Mouse (Mus musculus): ENCODE measurements around the gene Scn1b. TPM values are rescaled to one million over a fixed set of nuclear protein-coding genes. Genes with fewer than 3 reads are reported as not detected.

Gene Scn1b
- total RNA-seq, 2 experiments from 2014 or later: 585 to 611 TPM

GRCm38 (mm10) chr7:31122641-31123631 is 3.9 kb downstream of the Scn1b start:
- DNase-seq (ENCODE audit: low spot score in 2 of 2): no peak
- H3K27ac ChIP-seq: peak overlapping the region; percentile 9; the same call in 1 of the 2 replicates
- no peak overlapping the region for H3K4me3 ChIP-seq
- no peak for TF ChIP-seq CTCF (conservative IDR thresholded peaks at IDR 0.05)

GRCm38 (mm10) chr7:31119556-31119955 is 7.2 kb downstream of the Scn1b start:
- H3K4me3 ChIP-seq: no peak overlapping the region
- H3K27ac ChIP-seq: peak overlapping the region; percentile 11; the same call in 1 of the 2 replicates
- TF ChIP-seq CTCF (conservative IDR thresholded peaks at IDR 0.05): no peak
- DNase-seq (ENCODE audit: low spot score in 2 of 2): no peak

GRCm38 (mm10) chr7:31118486-31118885 is 8.3 kb downstream of the Scn1b start:
- H3K4me3 ChIP-seq: no peak overlapping the region
- TF ChIP-seq CTCF (conservative IDR thresholded peaks at IDR 0.05): no peak
- no peak for DNase-seq (ENCODE audit: low spot score in 2 of 2)
- peak overlapping the region; percentile 83 for H3K27ac ChIP-seq

- TF ChIP-seq CTCF (conservative IDR thresholded peaks at IDR 0.05): peak; percentile 35
- H3K27ac ChIP-seq: peak overlapping the region; percentile 83
- DNase-seq (ENCODE audit: low spot score in 2 of 2): peak in 1 of 2 experiments; percentile 74
- H3K4me3 ChIP-seq: no peak overlapping the region
These were observed 9.3 kb downstream of the Scn1b start for GRCm38 (mm10) chr7:31117465-31117864.

- no peak for DNase-seq (ENCODE audit: low spot score in 2 of 2)
- TF ChIP-seq CTCF (conservative IDR thresholded peaks at IDR 0.05): no peak
- no peak overlapping the region for H3K4me3 ChIP-seq
- H3K27ac ChIP-seq: peak overlapping the region; percentile 83
These were observed 10.1 kb downstream of the Scn1b start for GRCm38 (mm10) chr7:31116721-31117145.

- no peak for TF ChIP-seq CTCF (conservative IDR thresholded peaks at IDR 0.05)
- Histone ChIP-seq H3K27ac (peak overlapping the region; percentile 54), H3K4me3 (no peak overlapping the region)
- DNase-seq (ENCODE audit: low spot score in 2 of 2): no peak
These were observed 11.2 kb downstream of the Scn1b start for GRCm38 (mm10) chr7:31115587-31116043.

GRCm38 (mm10) chr7:31115182-31115581 is 11.6 kb downstream of the Scn1b start, which contains the start of gene Hpn:
Hpn (minus strand) TSS chr7:31115290.
- no peak for DNase-seq (ENCODE audit: low spot score in 2 of 2)
- no peak within 1 kb of the TSS for H3K4me3 ChIP-seq
- no peak for TF ChIP-seq CTCF (conservative IDR thresholded peaks at IDR 0.05)
- peak within 1 kb of the TSS; percentile 54 for H3K27ac ChIP-seq

- H3K27ac ChIP-seq: no peak overlapping the region; the same call in 1 of the 2 replicates
- no peak overlapping the region for H3K4me3 ChIP-seq
- DNase-seq (ENCODE audit: low spot score in 2 of 2): no peak
- TF ChIP-seq CTCF (conservative IDR thresholded peaks at IDR 0.05): peak; percentile 34; the same call in 1 of the 2 replicates
These were observed 12.2 kb downstream of the Scn1b start for GRCm38 (mm10) chr7:31114646-31115045.

GRCm38 (mm10) chr7:31113800-31114199 is 13.0 kb downstream of the Scn1b start:
- DNase-seq (ENCODE audit: low spot score in 2 of 2): no peak
- TF ChIP-seq CTCF (conservative IDR thresholded peaks at IDR 0.05): no peak
- Histone ChIP-seq H3K4me3 (no peak overlapping the region), H3K27ac (no peak overlapping the region)

GRCm38 (mm10) chr7:31112036-31112435 is 14.8 kb downstream of the Scn1b start:
- Histone ChIP-seq H3K4me3 (no peak overlapping the region), H3K27ac (no peak overlapping the region)
- DNase-seq (ENCODE audit: low spot score in 2 of 2): no peak
- TF ChIP-seq CTCF (conservative IDR thresholded peaks at IDR 0.05): no peak

- H3K4me3 ChIP-seq: no peak overlapping the region
- no peak overlapping the region for H3K27ac ChIP-seq
- TF ChIP-seq CTCF (conservative IDR thresholded peaks at IDR 0.05): no peak
- DNase-seq (ENCODE audit: low spot score in 2 of 2): no peak
These were observed 15.9 kb downstream of the Scn1b start for GRCm38 (mm10) chr7:31110861-31111385.

GRCm38 (mm10) chr7:31109796-31110195 is 17.0 kb downstream of the Scn1b start:
- Histone ChIP-seq H3K27ac (no peak overlapping the region), H3K4me3 (no peak overlapping the region)
- TF ChIP-seq CTCF (conservative IDR thresholded peaks at IDR 0.05): no peak
- no peak for DNase-seq (ENCODE audit: low spot score in 2 of 2)

GRCm38 (mm10) chr7:31109091-31109490 is 17.7 kb downstream of the Scn1b start:
- no peak for TF ChIP-seq CTCF (conservative IDR thresholded peaks at IDR 0.05)
- Histone ChIP-seq H3K27ac (no peak overlapping the region), H3K4me3 (no peak overlapping the region)
- DNase-seq (ENCODE audit: low spot score in 2 of 2): no peak
